Mouse (Mus musculus) testis, adult 10 weeks (tissue): ENCODE results near the gene Zfp607b. TPM values are rescaled to one million over a fixed set of nuclear protein-coding genes. Genes with fewer than 3 reads are reported as not detected.

Experiments used
- polyA plus RNA-seq: library from polyadenylated mRNA; stranded (reverse); fragments of 350-450 nt; fragmentation: Illumina TruSeq; extraction: RNeasy Lipid Tissue Mini Kit (QIAGEN cat#74804); gene quantifications from one replicate; pipeline ENCODE4 v1.2.3, GENCODE M21; 2014; ENCODE audit warnings: low read depth, low replicate concordance

Zfp607b gene
- polyA plus RNA-seq: 17.5 TPM

DNA sequence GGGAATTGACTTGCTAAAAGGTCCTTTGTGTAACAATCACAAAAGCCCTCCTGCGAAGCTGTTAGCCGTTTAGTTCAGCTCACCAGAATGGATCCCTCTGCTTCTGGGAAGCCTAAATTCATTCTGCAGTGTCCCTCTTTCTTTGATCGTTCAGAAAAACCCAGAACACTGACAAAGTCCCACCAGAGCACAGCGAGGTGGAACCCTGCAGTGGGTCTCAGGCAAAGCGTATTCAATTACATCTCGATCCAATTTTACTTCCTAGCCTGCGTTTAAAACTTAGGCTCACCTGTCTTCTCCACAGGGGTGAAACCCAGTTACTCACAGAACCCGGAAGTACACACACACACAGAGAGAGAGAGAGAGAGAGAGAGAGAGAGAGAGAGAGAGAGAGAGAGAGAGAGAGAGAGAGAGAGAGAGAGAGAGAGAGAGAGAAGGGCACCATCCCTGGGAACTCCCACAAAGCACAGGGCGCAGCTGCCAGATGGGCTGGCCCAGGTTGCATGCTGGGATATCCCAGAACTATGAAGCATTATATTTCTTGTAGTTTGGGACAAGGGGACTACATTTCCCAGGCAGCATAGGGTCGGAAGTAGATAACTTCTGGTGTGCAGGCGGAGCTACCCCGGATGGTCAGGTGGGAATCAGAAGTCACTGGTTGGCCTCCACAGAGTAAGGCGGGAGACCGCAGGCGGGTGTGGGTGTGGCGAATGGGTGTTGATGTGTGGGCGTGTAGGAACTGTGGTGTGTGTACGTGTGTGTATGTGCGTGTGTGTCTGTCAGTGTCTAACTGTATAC is at the start of gene Zfp607b:
Gene Zfp607b (plus strand): TSS at position 526 of the 798 bp plus-strand sequence.

DNA sequence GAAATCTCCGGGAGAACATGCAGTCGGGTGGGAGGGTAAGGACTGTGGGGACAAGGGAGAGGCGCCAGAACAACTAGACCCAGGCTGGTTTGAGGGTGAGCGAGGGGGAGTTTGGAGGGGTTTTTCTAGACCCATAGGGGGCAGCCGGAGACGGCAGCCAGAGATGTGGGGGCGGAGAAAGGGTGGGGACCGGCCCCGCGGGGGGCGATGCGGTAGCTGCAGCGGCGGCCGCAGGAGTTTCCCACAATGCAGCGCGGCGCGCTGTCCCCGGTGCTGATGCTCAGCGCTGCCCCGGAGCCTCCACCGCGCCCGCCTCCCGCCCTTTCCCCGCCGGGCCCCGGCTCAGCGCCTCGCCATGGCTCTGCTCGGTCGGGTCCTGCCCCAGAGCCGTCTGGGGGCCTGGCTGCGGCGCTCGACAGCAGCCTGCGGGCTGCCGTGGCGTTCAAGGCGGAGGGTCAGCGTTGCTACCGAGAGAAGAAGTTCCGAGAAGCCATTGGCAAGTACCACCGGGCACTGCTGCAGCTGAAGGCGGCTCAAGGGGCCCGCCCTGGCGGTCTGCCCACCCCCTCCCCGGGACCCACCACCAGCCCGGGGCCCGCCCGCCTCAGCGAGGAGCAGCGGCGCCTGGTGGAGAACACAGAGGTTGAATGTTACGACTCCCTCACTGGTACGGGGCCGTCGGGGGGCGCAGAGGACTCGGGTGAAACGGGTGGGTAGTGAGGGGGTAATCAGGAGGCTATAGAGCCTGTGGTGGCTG is 35.3 kb upstream of the Zfp607b start, which contains the start of gene Ttc9b:
Gene Ttc9b (plus strand): TSS at position 235 of the 757 bp plus-strand sequence.

DNA sequence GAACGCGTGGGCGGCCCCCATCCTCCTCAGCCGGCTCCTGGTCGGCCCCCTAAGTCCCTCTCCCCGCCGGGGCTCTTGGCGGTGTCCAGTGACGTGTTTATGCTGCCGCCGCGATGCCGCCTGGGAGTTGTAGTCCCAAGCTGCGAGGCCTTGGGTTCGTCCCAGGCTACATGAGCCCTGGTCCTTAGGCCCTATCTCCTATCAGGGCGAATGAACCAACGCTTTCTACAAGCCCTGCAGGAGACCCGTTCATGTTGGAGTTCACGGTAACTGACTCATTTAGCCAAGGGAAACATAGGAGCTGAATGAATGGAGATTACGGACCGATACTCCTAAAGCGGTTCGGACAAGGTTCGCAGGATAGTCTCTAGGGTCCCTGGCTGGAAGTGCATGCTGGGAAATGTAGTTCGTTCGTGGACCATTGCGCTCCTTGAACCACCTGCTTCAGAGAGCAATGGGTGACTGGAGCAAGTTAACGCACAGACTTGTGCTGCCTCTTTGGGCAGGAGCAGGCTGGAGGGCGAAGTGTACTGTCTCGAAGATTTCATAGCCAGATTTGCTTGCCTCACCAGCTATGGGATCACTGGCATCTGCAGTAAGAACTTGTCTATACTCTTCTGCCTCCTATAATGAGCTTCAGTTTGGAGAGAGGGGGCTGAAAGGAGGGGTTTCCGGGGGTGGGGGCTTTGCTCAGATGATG is 14.5 kb upstream of the Zfp607b start, which contains the start of gene Map3k10:
Gene Map3k10 (minus strand): TSS at position 77 of the 700 bp plus-strand sequence.

DNA sequence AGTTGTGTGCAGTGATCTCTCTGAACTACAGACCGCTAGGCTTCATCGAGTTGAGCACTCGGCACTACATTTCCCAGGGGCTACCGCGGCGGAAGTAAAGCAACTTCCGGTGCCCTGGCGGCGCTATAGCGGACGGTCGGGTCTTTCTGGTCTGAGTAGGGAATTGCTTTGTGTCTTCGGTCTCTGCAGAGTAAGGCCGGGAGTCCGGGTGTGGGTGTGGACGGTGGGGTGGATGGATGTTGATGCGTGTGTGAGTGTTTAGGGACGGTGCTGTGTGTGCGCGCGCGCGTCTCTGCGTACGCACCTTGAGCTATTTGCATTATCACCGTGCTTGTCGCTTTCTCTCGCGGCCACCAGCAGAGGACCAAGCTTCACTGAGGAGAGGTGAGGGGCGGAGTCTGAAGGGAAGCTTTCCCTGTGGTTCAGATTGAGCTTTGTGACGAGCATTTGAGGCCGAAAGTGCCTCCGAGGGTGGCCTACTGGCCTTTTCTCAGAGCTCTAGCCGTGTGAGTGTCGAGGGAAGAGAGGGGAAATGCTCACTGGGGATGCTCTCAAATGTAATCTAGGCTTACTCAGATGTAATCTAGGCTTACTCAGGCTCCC is 42.2 kb downstream of the Zfp607b start, which contains the start of gene Zfp60:
Gene Zfp60 (plus strand): TSS at position 109 of the 603 bp plus-strand sequence.

Other genes starting within 250 kb of the Zfp607b start
- 0.35 TPM for gene Sptbn4, start 241.7 kb upstream of the Zfp607b start, polyA plus RNA-seq
- gene Blvrb, start 241.4 kb upstream of the Zfp607b start, polyA plus RNA-seq: not detected
- gene Sertad3, start 215.6 kb upstream of the Zfp607b start, polyA plus RNA-seq: 0.52 TPM
- gene Sertad1, start 202.4 kb upstream of the Zfp607b start, polyA plus RNA-seq: 0.91 TPM
- not detected for gene Prx, start 190.0 kb upstream of the Zfp607b start, polyA plus RNA-seq
- 4.5 TPM for gene Hipk4, start 166.1 kb upstream of the Zfp607b start, polyA plus RNA-seq
- 1.1 TPM for gene Pld3, start 136.1 kb upstream of the Zfp607b start, polyA plus RNA-seq
- gene 2310022A10Rik, start 136.1 kb upstream of the Zfp607b start, polyA plus RNA-seq: 16.3 TPM
- 12.0 TPM for gene Akt2, start 97.8 kb upstream of the Zfp607b start, polyA plus RNA-seq
- gene Ttc9b, start 35.4 kb upstream of the Zfp607b start, polyA plus RNA-seq: not detected
- gene Map3k10, start 14.7 kb upstream of the Zfp607b start, polyA plus RNA-seq: 0.97 TPM
- 15.3 TPM for gene Zfp60, start 42.0 kb downstream of the Zfp607b start, polyA plus RNA-seq
- 42.3 TPM for gene Zfp626, start 117.9 kb downstream of the Zfp607b start, polyA plus RNA-seq
- gene Zfp59, start 149.3 kb downstream of the Zfp607b start, polyA plus RNA-seq: 22.2 TPM
- gene Zfp607a, start 168.2 kb downstream of the Zfp607b start, polyA plus RNA-seq: 8.3 TPM
- 29.5 TPM for gene Zfp974, start 240.1 kb downstream of the Zfp607b start, polyA plus RNA-seq